Mouse (Mus musculus) T-cell, adult 2 months (primary cell): Measurements from ENCODE around the gene Ptf1a.

ENCODE experiments used
- DNase-seq: peaks from one replicate; pipeline ENCODE4 v3.0.0; 2022; ENCODE audit warnings: low spot score

The Ptf1a gene

GRCm38 (mm10) chr2:19455228-19455627 lies 9.8 kb downstream of the Ptf1a start:
- DNase-seq = no peak

GRCm38 (mm10) chr2:19455857-19456482 lies 10.5 kb downstream of the Ptf1a start:
- no peak for DNase-seq

DNA sequence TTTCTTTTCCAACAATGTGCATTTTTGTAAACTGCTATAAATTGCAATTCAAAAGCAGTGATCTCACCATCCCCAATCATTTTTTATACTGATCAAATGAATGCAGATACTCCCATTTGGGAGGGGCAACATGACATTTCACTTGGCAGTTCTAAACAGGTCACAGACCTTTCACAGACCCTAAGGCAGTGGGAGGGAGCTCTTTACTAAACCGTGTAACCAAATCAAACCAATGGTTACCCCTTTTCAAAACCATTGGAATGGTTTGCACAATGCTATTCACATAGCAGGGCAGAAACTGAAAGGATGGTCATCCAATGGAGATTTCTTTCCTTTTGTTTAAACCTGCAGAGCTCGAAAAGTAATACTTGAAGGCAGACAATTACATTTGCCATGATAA lies 13.3 kb downstream of the Ptf1a start:
- no peak for DNase-seq

DNA sequence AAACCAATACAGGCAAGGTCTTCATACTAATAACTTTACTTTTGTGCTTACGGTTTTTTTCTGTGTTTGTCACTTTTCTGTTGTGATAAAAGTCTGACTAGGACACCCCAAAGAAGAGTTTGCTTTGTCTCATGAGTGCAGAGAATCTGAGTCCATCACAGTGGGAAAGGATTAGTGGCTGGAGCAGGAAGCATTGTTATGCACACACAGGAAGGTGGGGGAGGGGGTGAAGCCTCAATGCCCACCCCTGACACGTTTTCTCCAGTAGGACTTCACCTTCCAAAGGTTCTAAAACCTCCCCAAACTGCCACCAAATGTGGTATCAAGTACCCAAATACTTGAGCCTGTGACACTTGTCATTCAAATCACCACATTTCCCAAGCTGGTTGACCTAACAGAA lies 16.5 kb downstream of the Ptf1a start:
- no peak for DNase-seq

DNA sequence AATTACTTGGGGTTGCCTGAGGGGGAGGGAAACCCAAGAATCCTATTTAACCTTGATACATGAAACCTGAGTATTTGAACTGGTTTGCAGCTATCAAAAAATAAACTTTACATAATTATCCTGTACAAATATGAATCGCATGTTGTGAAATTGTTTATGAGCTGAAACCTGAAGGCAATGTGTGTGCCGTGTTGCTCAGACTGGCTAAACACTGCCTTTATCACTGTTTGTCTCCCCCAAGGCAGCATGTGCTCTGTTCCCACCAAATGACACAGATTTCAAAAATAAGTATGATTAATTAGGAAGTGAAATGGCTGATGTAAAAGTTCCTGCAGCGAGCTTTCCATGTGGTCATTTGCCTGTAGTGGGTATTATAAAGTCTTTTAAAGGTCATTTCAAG lies 44.8 kb downstream of the Ptf1a start:
- DNase-seq = no peak
